Mouse (Mus musculus) heart, adult 2 months (tissue): ENCODE measurements around the gene Gm4881. TPM values are rescaled to one million over a fixed set of nuclear protein-coding genes. Genes with fewer than 3 reads are reported as not detected.

Experiments used
- DNase-seq, 2 experiments: peaks; one replicate each; pipeline ENCODE4 v3.0.0; 2021
- H3K27ac ChIP-seq: fragments of 200-600 bp; 2 replicates; pipeline ENCODE4 v1.8.1; 2022
- H3K27me3 ChIP-seq: fragments of 200-500 bp; 2 replicates; pipeline ENCODE4 v1.6.1; 2012; ENCODE audit warnings: mild to moderate bottlenecking, low read length, inconsistent platforms, mixed read lengths; ENCODE audit not compliant: control insufficient read depth, insufficient read depth
- H3K36me3 ChIP-seq: fragments of 200-500 bp; 2 replicates; pipeline ENCODE4 v1.6.1; 2012; ENCODE audit warnings: low read length, inconsistent platforms; ENCODE audit not compliant: control insufficient read depth, insufficient read depth
- H3K4me1 ChIP-seq: fragments of 200-500 bp; 2 replicates; pipeline ENCODE4 v1.6.1; 2011; ENCODE audit warnings: low read length; ENCODE audit not compliant: control insufficient read depth, insufficient read depth
- H3K4me3 ChIP-seq: fragments of 200-600 bp; 2 replicates; pipeline ENCODE4 v1.8.1; 2022
- H3K79me2 ChIP-seq: fragments of 200-500 bp; replicated peaks from 2 replicates; pipeline ENCODE4 v1.6.1; 2012; ENCODE audit warnings: mild to moderate bottlenecking, inconsistent platforms, low read length, moderate library complexity, mixed read lengths; ENCODE audit not compliant: control insufficient read depth, insufficient read depth
- H3K9ac ChIP-seq: fragments of 200-500 bp; 2 replicates; pipeline ENCODE4 v1.6.1; 2012; ENCODE audit warnings: low read depth, mild to moderate bottlenecking, control low read depth, inconsistent platforms, low read length, mixed read lengths
- CTCF ChIP-seq: fragments of 200-600 bp; IDR thresholded peaks from 2 replicates; pipeline ENCODE4 v1.8.1; 2022; ENCODE audit warnings: antibody characterized with exemption, mild to moderate bottlenecking, moderate library complexity
- EP300 ChIP-seq: fragments of 200-500 bp; IDR thresholded peaks from 2 replicates; pipeline ENCODE4 v1.6.1; 2011; ENCODE audit warnings: low read depth, low read length, control low read depth; ENCODE audit not compliant: insufficient read depth
- POLR2A ChIP-seq: fragments of 200-500 bp; IDR thresholded peaks from 2 replicates; pipeline ENCODE4 v1.6.1; 2011; ENCODE audit warnings: mild to moderate bottlenecking, low read depth, low read length, control low read depth; ENCODE audit not compliant: insufficient read depth
- WGBS: fragments of 180-500 bp; shearing (Covaris S2); methylation state at CpG from one replicate; pipeline ENCODE4 v1.1.7; 2018; 5-methylcytosine and 5-hydroxymethylcytosine counted together
- intact Hi-C: fragments of 180-260 bp; cut with DNase I; formaldehyde crosslinking; loops from one replicate; pipeline ENCODE4 v1.15.1; 2025
- microRNA-seq, 2 experiments: library from miRNA; unstranded; fragments of <30 nt; microRNA quantifications; one replicate each; pipeline ENCODE4 v1.2.0; 2021
- polyA plus RNA-seq: library from polyadenylated mRNA; depleted of rRNA; stranded (reverse); fragments of >200 nt; gene quantifications from 2 replicates; pipeline ENCODE4 v1.2.3, GENCODE M21; 2012; rRNA removed
- total RNA-seq, 2 experiments: library from RNA; stranded (reverse); gene quantifications; 2 replicates each; pipeline ENCODE4 v1.2.3; 2021

Gm4881 gene
- total and polyA plus RNA-seq, 3 experiments = not detected

GRCm38 (mm10) chr7:24884693-24885291 lies 59.5 kb downstream of the Gm4881 start:
- intact Hi-C loops = loop anchor here (1.0 to 10.0 kb wide), 4 partner anchors 20 to 567 kb away; partner anchors contain the start of genes Gsk3a and Zfp94
- Histone ChIP-seq H3K36me3 (peaks cover 11% of the 10 kb centered on the region), H3K4me3 (peak overlapping the region; percentile 99), H3K27ac (peak overlapping the region; percentile 96), H3K79me2 (peaks cover 5% of the 10 kb centered on the region), H3K9ac (peak overlapping the region; percentile 84), H3K4me1 (peaks cover 4% of the 10 kb centered on the region), H3K27me3 (no peaks in the 10 kb centered on the region)
- under 1% methylated on average over 47 of the region's 47 CpGs for WGBS
- no peak for DNase-seq
- no peak; the same call in 1 of the 2 replicates for TF ChIP-seq POLR2A
- TF ChIP-seq CTCF = no peak
- TF ChIP-seq EP300 = no peak

GRCm38 (mm10) chr7:24883896-24884692 lies 60.2 kb downstream of the Gm4881 start, which contains the start of gene Rps19:
Gene Rps19, plus strand, starts transcription at chr7:24884371.
- peak; percentile 84 for TF ChIP-seq CTCF
- peak; percentile 92 for TF ChIP-seq POLR2A
- TF ChIP-seq EP300 = peak; percentile 48
- no peaks in the 10 kb centered on the region for H3K27me3 ChIP-seq

DNA sequence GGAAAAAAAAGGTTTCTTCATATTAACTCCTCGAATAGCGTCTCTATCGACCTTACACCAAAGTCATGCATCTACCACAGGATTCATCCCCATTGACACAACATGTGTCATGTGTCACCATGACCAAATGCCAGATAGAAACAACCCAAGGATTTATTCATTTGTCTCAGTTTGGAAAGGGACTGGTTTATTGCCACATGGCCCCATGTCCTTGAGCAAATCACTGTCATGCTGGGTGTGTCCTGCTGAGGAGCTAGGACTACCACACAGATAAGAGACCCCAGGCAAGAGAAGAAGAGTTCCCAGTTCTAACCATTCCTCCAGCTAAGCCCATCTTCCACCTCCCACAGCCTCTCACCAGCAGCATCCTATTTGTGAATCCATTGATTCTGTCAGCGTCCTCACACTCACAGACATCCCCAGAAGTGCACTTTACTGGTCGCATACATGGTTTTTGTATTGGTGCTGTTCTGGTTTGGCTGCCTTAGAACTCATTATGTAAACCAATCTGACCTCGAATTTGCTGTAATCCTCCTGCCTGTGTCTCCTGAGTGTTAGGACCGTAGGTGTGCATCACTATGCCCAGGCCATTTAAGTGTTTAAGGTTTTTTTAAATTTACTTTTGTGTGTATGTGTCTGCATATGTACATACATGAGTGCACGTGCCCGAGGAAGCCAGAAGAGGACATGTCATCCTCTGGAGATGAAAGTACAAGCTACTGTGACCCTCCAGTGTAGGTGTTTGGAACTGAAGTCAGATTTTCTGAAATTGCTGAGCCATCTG lies 61.7 kb downstream of the Gm4881 start:
- WGBS = 87% methylated on average over 9 of the region's 9 CpGs
- intact Hi-C loops = loop anchor here (10.0 kb wide), 1 partner anchor 352 kb away; the partner anchor contains the start of gene Gsk3a
- H3K27me3 ChIP-seq = no peaks in the 10 kb centered on the region

More at GRCm38 (mm10) chr7:24883896-24884692, 60.2 kb downstream of the Gm4881 start, which contains the start of gene Rps19:
- peak within 1 kb of the TSS; percentile 84 for H3K9ac ChIP-seq
- H3K4me3 ChIP-seq = peak within 1 kb of the TSS; percentile 99
- peaks cover 4% of the 10 kb centered on the region for H3K4me1 ChIP-seq
- under 1% methylated on average over 57 of the region's 57 CpGs for WGBS
- H3K27ac ChIP-seq = peak within 1 kb of the TSS; percentile 96
- peaks cover 11% of the 10 kb centered on the region for H3K36me3 ChIP-seq
- intact Hi-C loops = loop anchor here (1.0 to 10.0 kb wide), 2 partner anchors 20 to 351 kb away; partner anchors contain the start of gene Gsk3a
- peak; percentile 98 to 99 for DNase-seq
- H3K79me2 ChIP-seq = peaks cover 5% of the 10 kb centered on the region

DNA sequence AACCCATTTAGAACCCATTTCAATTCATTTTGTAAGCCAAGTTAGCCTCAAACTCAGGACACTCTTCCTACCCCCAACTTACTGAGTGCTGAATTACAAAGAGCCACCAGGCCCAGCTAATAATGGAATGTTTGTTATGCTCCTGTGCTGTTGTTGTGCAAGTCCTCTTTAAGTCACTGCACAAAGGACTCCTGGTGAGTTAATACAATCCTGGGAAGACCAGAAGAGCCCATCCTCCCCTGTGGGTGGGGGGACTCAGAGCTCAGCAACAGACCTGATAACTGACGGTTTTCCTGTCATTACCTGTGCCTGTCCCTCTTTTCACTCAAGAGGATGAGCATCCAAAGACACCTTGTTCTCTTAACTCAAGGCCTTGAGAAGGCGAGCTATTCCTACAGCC lies 64.7 kb downstream of the Gm4881 start:
- Histone ChIP-seq H3K27ac (no peak overlapping the region), H3K4me3 (no peak overlapping the region), H3K79me2 (no peaks in the 10 kb centered on the region), H3K36me3 (no peaks in the 10 kb centered on the region), H3K27me3 (no peaks in the 10 kb centered on the region), H3K4me1 (no peaks in the 10 kb centered on the region), H3K9ac (no peak overlapping the region)
- intact Hi-C loops = loop anchor here (10.0 kb wide), 1 partner anchor 355 kb away; the partner anchor contains the start of gene Gsk3a
- DNase-seq = no peak
- 49% methylated on average over 2 of the region's 2 CpGs for WGBS
- TF ChIP-seq CTCF (no peak), POLR2A (no peak), EP300 (no peak)

More for the DNA sequence above, 61.7 kb downstream of the Gm4881 start:
- no peak overlapping the region for H3K4me3 ChIP-seq
- DNase-seq = no peak
- peaks cover 5% of the 10 kb centered on the region for H3K79me2 ChIP-seq
- no peak overlapping the region for H3K9ac ChIP-seq
- H3K4me1 ChIP-seq = peaks cover 4% of the 10 kb centered on the region
- TF ChIP-seq POLR2A = no peak
- TF ChIP-seq CTCF = no peak
- TF ChIP-seq EP300 = no peak
- no peak overlapping the region for H3K27ac ChIP-seq
- H3K36me3 ChIP-seq = peaks cover 11% of the 10 kb centered on the region

DNA sequence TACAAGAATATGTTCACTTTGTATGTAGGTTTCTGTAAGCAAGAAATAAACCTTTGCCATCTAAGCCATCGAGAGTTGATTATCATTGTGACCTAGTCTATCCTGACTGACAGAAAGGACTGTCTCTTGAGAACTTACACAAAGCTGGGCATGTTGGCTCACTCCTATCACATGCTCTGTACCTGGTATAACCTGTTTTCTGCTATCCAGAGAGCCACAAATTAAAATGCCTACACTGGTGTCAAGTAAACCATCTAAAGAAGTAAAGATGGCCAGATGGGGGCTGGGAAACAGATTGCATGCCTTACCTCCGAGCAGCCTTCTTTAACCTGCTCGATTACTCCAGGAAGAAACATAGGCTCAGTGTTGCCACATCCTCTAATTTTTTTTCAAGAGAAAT lies 66.7 kb downstream of the Gm4881 start:
- Histone ChIP-seq H3K4me3 (no peak overlapping the region), H3K36me3 (no peaks in the 10 kb centered on the region), H3K9ac (no peak overlapping the region), H3K4me1 (no peaks in the 10 kb centered on the region), H3K27me3 (no peaks in the 10 kb centered on the region), H3K27ac (no peak overlapping the region), H3K79me2 (no peaks in the 10 kb centered on the region)
- DNase-seq = no peak
- TF ChIP-seq CTCF (no peak), POLR2A (no peak), EP300 (no peak)
- intact Hi-C loops = no loop called here
- 63% methylated on average over 3 of the region's 3 CpGs for WGBS

Small RNA genes lying within 50 kb of the gene (microRNA-seq; reads per million reads assigned to microRNA genes)
- gene Mir7046 = 0 to 1.1 reads per million in 2 experiments
- 0 to 0.39 reads per million in 2 experiments for gene Mir7047

Other genes with a start within 250 kb of the Gm4881 start
- gene BC049730, start 235.3 kb downstream of the Gm4881 start, total RNA-seq = not detected
- not detected in 2 replicates for gene BC049730, start 235.3 kb downstream of the Gm4881 start, polyA plus RNA-seq
- gene Gm4763, start 217.6 kb downstream of the Gm4881 start, total RNA-seq = not detected
- gene Gm4763, start 217.6 kb downstream of the Gm4881 start, polyA plus RNA-seq = not detected in 2 replicates
- under 1 TPM in 1 of 2 experiments, not detected in 1; 0.14 TPM for gene Cd177, start 184.2 kb downstream of the Gm4881 start, total RNA-seq
- gene Cd177, start 184.2 kb downstream of the Gm4881 start, polyA plus RNA-seq = 0.29 and 0.76 TPM in 2 replicates
- not detected for gene Ceacam10, start 167.3 kb downstream of the Gm4881 start, total RNA-seq
- not detected in 2 replicates for gene Ceacam10, start 167.3 kb downstream of the Gm4881 start, polyA plus RNA-seq
- gene Gm9844, start 82.3 kb downstream of the Gm4881 start, total RNA-seq = not detected
- gene Gm9844, start 82.3 kb downstream of the Gm4881 start, polyA plus RNA-seq = 0.67 and 0.68 TPM in 2 replicates
- not detected for gene Lypd4, start 74.6 kb downstream of the Gm4881 start, total RNA-seq
- 0.12 and 0.53 TPM in 2 replicates for gene Lypd4, start 74.6 kb downstream of the Gm4881 start, polyA plus RNA-seq
- not detected for gene Dmrtc2, start 74.4 kb downstream of the Gm4881 start, total RNA-seq
- gene Dmrtc2, start 74.4 kb downstream of the Gm4881 start, polyA plus RNA-seq = not detected in 2 replicates
- gene Rps19, start 60.1 kb downstream of the Gm4881 start, total RNA-seq = 100 to 1,000 TPM; 505 to 584 TPM
- 243 and 256 TPM in 2 replicates for gene Rps19, start 60.1 kb downstream of the Gm4881 start, polyA plus RNA-seq
- 1 to 10 TPM; 1.1 to 1.7 TPM for gene Cd79a, start 47.1 kb downstream of the Gm4881 start, total RNA-seq
- gene Cd79a, start 47.1 kb downstream of the Gm4881 start, polyA plus RNA-seq = 5.1 and 15.6 TPM in 2 replicates
- 10 to 100 TPM; 43.0 to 43.2 TPM for gene Arhgef1, start 41.6 kb downstream of the Gm4881 start, total RNA-seq
- gene Arhgef1, start 41.6 kb downstream of the Gm4881 start, polyA plus RNA-seq = 92.8 and 105 TPM in 2 replicates
- 100 to 1,000 TPM; 299 to 358 TPM for gene Rabac1, start 28.3 kb upstream of the Gm4881 start, total RNA-seq
- gene Rabac1, start 28.3 kb upstream of the Gm4881 start, polyA plus RNA-seq = 467 and 472 TPM in 2 replicates
- gene Atp1a3, start 61.5 kb upstream of the Gm4881 start, total RNA-seq = 1 to 10 TPM in 1 of 2 experiments, under 1 TPM in 1; 0.39 to 1.2 TPM
- gene Atp1a3, start 61.5 kb upstream of the Gm4881 start, polyA plus RNA-seq = 0.85 and 1.7 TPM in 2 replicates
- 1 to 10 TPM; 4.5 to 4.6 TPM for gene Grik5, start 127.9 kb upstream of the Gm4881 start, total RNA-seq
- 10.3 and 12.1 TPM in 2 replicates for gene Grik5, start 127.9 kb upstream of the Gm4881 start, polyA plus RNA-seq
- gene Zfp574, start 128.1 kb upstream of the Gm4881 start, total RNA-seq = 10 to 100 TPM in 1 of 2 experiments, 1 to 10 TPM in 1; 9.2 to 10.3 TPM
- 11.8 and 12.6 TPM in 2 replicates for gene Zfp574, start 128.1 kb upstream of the Gm4881 start, polyA plus RNA-seq
- gene Pou2f2, start 235.2 kb upstream of the Gm4881 start, total RNA-seq = under 1 TPM; 0.39 to 0.64 TPM
- 0.38 and 1.5 TPM in 2 replicates for gene Pou2f2, start 235.2 kb upstream of the Gm4881 start, polyA plus RNA-seq